In genomic region chr9:63862427-63862826, GRCm38 (mm10) we compare ENCODE assay signal across 8 mouse cellular contexts.
A peak's percentile ranks its signal among the peaks of the same experiment; 100 is the strongest.
DNase-seq lines count a peak whose midpoint lies in the region; ATAC-seq and TF ChIP-seq lines count a peak whose summit lies in the region.

No protein-coding gene starts in this region.

- ATAC-seq in monocyte, adult 5-6 weeks (replicated peaks; ENCODE audit: insufficient number of reproducible peaks, low FRiP score, low TSS enrichment, poor library complexity, severe bottlenecking) = no peak

- no peaks in the 10 kb centered on the region for H3K4me1 ChIP-seq in MEL (ENCODE audit: control insufficient read depth in 1 of 2, insufficient read depth in 2 of 2, low read length in 2 of 2)

- no peaks in the 10 kb centered on the region for H3K79me2 ChIP-seq in MEL (ENCODE audit: control insufficient read depth, insufficient read depth, low read length, poor library complexity)

- peak; percentile 15 for TF ChIP-seq RAD21 in MEL (IDR thresholded peaks at IDR 0.05; ENCODE audit: low read depth, low read length)

- H3K9me3 ChIP-seq in MEL (replicated peaks; ENCODE audit: insufficient read depth, low read length) = no peaks in the 10 kb centered on the region

- TF ChIP-seq POLR2A in MEL (IDR thresholded peaks at IDR 0.05; ENCODE audit: control insufficient read depth in 1 of 2, insufficient read depth in 1 of 2, low read depth in 1 of 2, low read length in 2 of 2, poor library complexity in 1 of 2) = no peak

- no peaks in the 10 kb centered on the region for H3K36me3 ChIP-seq in MEL (ENCODE audit: control insufficient read depth in 1 of 2, insufficient read depth in 2 of 2, low read length in 2 of 2)

- TF ChIP-seq EP300 in MEL (IDR thresholded peaks at IDR 0.05; ENCODE audit: low read depth in 1 of 2, low read length in 2 of 2) = no peak

- H3K9ac ChIP-seq in MEL (ENCODE audit: control insufficient read depth, low read depth, low read length, poor library complexity, severe bottlenecking) = no peak overlapping the region

- H3K27ac ChIP-seq in MEL (ENCODE audit: control insufficient read depth, low read depth, low read length) = no peak overlapping the region

- no peak overlapping the region for H3K4me3 ChIP-seq in MEL (ENCODE audit: control insufficient read depth in 1 of 2, insufficient read depth in 1 of 2, low read depth in 2 of 2, low read length in 2 of 2)

- TF ChIP-seq CTCF in MEL (IDR thresholded peaks at IDR 0.05 in 2 of 3, conservative IDR thresholded peaks at IDR 0.05 in 1 of 3; ENCODE audit: control insufficient read depth in 1 of 3, insufficient read depth in 1 of 3, low read depth in 2 of 3, low read length in 3 of 3, poor library complexity in 1 of 3, severe bottlenecking in 1 of 3) = peak; percentile 10 to 55 (median 22); a peak in 2 of 6 replicates

- DNase-seq in kidney, postnatal 4 days = peak; percentile 46 to 63
- no peak for DNase-seq in kidney, adult 8-10 months
- DNase-seq in MEL (ENCODE audit: low read depth, low spot score) = peak; percentile 71
- DNase-seq in adipocyte (ENCODE audit: low spot score) = peak; percentile 8
- DNase-seq in lung, postnatal 4 days = peak; percentile 30 to 42
- no peak for DNase-seq in layer of hippocampus, adult 9-10 months (ENCODE audit: low spot score)
- no peak for DNase-seq in gastrocnemius, postnatal 4 days (ENCODE audit: low spot score in 2 of 2)

- H3K27me3 ChIP-seq in MEL (ENCODE audit: control insufficient read depth in 1 of 2, insufficient read depth in 2 of 2, low read length in 2 of 2) = peaks cover 2 to 13% of the 10 kb centered on the region in 2 experiments; a peak in 2 of 4 replicates

TF ChIP-seq in MEL, 35 proteins besides CTCF, POLR2A, EP300 and RAD21:
- no peak for TF ChIP-seq TBP (IDR thresholded peaks at IDR 0.05; ENCODE audit: low read depth, low read length)
- TF ChIP-seq ZKSCAN1 (IDR thresholded peaks at IDR 0.05; ENCODE audit: low read depth, low read length) = no peak

Comparison
In these comparisons a context has a peak if more than half of its experiments do, and no peak if none do; other contexts are left out.
1. DNase-seq: peak in kidney, postnatal 4 days (2 of 2), MEL (single experiment), adipocyte (single experiment) and lung, postnatal 4 days (2 of 2); none in kidney, adult 8-10 months (0 of 2), layer of hippocampus, adult 9-10 months (single experiment) and gastrocnemius, postnatal 4 days (0 of 2).